Mouse (Mus musculus) adrenal gland, postnatal 14 days (tissue): Measurements from ENCODE around the gene Rab37. TPM values are rescaled to one million over a fixed set of nuclear protein-coding genes. Genes with fewer than 3 reads are reported as not detected.

Experiments used
- DNase-seq: peaks from one replicate; pipeline ENCODE4 v3.0.0; 2021; ENCODE audit warnings: mixed read lengths
- total RNA-seq: library from RNA; stranded (reverse); gene quantifications from 2 replicates; pipeline ENCODE4 v1.2.3, GENCODE M21; 2021

Rab37 gene
- total RNA-seq, 1 experiment from 2014 or later, result 1.9 TPM

DNA sequence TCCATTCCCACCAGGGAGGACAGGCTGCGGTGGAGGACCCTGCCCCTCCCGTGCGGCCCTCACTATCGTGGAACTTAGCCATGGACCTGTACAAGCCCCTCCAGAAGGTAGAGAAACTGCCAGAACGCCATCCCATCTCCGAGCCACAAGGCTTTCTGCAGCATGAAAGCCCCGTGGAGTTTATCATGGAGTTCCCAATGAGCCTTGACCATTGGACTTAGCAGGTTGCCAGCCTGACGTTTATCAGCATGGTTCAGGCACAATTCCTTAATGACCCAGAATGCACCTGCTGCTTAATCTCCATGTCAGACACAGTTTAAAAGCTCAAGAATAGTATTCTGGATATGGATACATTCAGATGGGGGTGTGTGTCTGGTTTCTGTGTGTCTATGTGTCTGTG is 6.2 kb upstream of the Rab37 start:
- DNase-seq, result no peak

DNA sequence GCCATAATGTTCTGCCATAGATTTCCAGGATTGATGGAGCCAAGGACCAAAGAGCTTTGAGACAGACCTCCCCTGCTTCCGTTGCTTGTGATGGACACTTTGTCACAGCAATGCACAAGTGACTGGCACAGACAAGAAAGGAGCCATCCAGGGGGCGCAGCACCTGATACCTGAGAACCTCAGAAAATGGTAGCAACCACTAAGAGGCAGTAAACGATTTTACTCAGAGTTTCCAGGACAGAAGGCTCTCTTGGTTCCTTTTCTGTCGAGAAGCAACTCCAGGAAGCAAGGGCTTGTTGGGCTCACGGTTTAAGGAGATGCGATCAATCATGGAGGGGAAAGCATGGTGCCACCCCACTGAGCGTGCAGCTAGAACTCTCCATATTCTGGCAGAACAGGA is 5.0 kb upstream of the Rab37 start:
- no peak for DNase-seq

DNA sequence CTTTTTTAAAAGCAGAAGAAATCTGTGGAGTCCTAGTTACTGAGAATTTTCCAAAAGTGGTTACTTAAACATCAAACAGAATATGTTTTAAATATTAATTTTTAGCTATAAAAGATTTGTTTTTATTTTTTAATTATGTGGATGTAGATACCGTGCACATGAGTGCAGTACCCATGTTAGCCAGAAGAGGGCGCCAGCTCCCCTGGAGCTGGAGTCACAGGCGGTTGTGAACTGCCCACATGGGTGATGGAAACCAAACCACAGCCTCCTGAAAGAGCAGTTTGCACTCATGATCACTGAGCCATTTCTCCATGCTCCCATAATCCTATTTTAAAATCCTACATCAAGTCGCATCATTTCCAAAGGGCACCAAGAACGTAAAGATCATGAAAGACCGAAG is 1.4 kb upstream of the Rab37 start:
- DNase-seq, result no peak

DNA sequence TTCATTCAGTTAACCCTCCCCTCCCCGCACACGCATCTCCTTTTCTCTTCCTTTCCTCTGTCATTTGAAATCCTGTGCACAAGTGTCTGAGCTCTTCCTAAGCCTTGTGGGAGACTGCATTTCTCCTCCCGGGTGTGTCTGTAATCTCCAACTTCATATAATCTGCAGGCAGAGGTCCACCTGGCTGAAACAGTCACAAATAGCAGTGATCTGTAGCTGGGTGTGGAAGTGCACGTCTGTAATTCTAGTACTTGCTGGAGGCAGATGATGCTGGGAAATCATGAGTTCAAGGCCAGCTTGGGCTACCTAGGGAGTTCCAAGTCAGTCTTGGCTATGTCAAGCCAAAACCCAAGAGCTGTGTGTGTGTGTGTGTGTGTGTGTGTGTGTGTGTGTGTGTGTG is 909 bp downstream of the Rab37 start:
- DNase-seq, result no peak

DNA sequence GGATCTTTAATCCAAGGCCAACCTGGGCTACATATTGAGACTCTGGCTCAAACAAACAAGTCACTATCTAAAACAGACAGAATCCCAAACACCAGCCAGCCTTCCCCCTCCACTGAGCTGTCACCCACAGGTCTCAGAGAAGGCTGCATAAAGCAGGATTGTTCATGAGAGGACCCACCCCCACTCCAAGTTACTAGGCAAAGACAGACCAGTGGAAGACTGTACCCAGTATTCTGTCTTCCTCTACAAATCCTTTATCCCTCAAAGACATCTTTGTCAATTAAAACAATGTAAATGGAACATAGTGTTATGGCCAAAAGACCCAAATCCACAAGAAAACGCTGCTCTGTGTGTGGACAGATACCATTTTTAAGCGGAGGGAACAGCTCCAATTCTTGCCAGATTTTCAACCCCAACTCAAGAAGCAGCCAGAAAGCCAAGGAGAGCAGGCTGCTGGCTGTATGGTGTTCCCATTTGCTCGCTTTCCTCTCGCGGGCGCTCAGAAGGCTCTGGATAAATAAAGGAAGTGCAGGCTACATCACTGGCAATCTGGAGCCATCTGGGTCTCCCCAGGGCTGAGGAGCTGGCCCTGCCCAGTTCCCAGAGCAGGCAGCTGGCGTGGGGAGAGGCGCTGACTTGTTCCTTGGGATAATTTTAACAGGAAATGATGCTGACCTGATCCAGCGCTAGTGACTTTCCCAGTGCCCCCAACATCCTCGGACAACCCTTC is 7.1 kb downstream of the Rab37 start:
- DNase-seq, result peak; percentile 22

DNA sequence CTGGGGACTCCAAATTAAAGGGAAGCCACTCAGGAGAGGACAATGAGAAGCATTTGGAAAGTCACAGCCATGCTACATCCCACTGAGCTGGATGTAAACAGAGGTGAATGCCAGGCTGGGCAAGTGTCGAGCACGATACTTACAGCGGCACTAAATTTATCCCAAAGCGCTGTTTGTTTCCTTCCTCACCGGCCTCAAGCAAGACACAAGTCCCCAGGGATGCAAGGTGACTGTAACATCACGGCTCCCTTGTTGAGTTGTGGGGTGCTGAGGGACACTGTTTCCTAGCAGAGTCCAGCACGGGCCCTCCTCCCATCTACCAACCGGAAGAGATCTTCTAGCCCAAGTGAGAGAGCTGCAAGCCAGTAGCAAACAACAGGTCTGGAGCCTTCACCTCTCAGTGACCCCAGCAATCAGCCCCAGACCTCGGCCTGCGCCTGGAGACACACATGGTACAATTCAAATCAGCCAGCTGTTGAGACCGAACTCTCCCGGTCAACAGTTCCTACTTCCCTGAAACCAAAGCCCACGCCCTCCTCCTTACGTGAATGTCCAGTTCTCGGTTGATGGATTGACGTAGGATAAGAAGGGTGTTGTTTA is 8.1 kb downstream of the Rab37 start:
- no peak for DNase-seq

DNA sequence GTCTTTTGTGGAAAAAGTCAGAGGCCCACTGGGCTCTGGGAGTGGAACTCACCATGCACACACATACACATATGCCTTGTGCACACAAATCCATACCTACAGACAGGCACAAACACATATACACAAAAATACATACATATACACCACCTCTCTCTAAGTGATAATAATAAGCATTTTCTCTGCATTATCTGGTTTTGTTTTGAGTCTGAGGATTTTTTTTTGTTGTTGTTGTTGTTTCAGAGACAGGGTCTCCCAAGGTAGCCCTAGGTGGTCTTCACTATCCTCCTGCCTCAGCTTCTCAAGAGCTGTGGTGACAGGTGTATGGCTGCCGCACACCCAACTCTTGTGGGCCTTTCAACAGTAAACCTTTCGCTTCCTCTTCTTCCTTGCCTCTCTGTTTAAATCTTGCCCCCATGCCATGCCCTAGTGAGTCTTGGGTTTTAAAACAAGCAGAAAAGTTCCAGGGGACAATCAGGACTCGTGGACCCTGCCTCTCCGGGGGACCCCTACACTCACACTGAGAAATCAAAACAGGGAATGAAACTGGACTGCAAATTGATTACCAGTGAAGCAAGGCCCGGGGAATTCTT is 8.9 kb downstream of the Rab37 start:
- no peak for DNase-seq

DNA sequence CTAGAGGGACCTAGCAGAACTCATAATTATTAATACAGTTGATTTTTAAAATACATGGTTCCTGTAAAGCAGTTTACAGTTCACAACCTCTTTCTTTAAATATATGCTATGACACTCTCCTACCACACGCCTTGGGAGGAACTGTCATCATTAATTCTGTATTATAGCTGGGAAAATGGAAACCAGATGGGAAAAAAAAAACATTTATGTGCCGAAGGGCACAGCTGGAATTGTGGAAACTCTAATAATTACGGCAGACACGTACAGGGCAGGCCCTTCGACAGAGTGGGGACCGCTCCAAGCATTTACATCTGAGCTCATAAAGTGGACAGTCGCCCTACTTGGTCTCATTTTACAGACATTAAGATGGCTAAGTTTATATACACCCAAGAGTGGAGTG is 9.5 kb downstream of the Rab37 start:
- DNase-seq, result no peak

DNA sequence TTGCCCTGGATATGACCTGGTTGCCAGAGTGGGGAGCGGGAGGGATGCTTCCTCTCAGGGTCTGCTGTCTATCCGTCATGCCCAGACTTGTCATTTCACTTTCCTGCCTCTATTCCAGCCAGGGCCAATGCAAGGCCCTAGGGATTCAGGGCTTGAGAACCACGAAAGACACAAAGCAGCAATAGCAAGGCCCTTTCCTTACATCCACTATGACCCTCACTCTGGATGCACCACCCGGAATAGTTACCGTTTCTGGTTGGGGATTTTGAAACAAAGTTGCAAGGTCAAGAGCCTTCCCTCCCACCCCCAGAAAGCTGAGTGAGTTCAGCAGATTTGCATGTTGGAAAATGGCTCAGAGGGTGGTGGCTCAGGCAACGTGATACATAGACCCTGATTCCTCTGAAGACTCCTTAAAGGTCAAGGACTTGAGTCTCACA is 10.4 kb downstream of the Rab37 start:
- peak; percentile 34 for DNase-seq

DNA sequence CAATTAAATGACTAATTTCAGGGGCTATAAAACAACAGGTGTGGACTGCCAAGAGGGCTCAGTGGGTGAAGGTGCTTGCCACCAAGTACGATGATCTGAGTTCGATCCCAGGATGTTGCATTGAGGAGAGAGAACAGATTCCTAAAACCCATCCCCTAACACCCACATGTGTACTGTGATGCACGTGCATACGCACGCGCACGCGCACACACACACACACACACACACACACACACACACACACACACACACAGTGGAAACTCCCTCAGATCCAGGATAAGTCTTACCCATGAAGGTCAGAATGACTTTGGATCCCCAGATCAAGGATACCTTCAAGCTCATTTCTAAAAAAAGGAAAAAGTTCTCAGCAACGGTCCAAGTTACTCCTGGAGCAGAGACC is 10.9 kb downstream of the Rab37 start:
- no peak for DNase-seq

DNA sequence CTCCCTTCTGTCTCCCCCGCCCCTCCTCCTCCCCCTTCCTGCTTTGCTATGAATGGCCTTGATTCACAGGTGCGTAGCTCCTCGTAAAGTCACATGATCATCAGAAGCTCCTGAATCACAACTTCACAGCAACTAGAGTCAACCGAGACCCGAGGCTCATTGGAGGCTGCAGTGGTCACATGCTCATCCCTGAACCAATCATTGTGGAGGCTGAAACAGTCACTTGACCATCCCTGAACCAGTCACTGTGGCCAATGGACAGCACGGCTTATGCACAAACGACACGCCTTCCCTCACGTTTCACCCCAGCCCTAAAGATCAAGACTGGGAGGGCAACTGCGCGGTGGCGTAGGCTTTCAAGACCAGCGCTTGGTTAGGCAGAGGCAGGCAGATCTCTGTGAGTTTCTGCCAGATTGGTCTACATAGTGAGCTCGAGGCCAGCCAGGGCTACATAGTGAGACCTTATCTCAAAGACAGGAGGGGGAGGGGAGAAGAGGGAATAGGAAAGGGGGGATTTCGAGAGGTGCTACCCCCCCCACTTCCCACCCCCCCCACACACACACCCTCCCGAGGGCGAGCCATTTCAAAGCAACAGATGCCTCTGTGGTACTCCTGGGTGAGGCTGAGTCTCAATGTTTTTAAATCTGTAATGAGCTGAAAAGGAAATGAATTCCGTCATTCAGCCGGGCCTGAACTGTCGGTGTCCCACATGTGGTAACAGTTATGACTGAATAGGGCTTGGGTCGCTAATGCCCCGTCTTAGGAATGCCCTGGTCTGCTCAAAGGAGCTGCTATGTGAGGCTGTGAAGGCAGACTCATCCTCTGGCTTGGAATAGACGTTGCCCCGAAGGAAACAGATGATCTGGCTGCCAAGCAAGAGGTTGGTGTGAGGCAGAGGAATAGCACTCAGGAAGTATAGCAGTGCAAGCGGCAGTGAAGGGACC is 12.5 kb downstream of the Rab37 start:
- no peak for DNase-seq

DNA sequence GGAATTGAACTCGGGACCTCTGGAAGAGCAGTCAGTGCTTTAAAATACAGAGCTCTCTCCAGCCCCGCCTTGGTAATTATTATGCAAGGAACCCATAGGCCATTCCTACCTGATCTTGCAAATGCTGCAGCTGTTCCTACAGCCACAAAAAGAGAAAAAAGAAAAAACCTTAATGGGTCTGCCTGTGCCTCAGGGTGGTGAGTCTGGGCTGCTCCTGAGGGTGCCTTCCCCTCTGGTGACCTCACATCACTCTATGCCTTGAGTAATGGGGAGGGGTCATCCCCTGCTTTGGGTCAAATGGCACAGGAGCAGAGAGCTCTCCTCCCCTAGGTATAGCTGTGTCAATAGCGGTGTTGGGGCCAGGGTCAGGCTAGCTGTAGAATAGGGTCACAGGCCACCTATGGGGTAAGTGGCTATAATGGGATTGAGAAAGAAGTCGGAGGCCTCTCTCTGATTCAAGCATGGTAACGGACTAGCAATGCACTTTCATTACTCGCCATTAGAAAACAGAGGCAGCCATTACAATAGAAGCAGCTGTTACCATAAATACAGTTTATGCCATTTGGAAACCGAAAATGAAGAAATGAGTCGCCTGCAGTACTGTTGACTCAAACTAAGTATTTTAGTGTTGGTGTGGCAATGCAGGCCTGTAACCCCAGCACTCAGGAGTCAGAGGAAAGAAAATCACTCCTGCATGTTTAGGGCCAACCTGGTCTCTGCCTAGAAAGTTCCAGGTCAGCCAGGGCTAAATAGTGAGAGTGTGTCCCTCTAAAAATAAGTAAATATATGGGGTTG is 13.7 kb downstream of the Rab37 start:
- no peak for DNase-seq

DNA sequence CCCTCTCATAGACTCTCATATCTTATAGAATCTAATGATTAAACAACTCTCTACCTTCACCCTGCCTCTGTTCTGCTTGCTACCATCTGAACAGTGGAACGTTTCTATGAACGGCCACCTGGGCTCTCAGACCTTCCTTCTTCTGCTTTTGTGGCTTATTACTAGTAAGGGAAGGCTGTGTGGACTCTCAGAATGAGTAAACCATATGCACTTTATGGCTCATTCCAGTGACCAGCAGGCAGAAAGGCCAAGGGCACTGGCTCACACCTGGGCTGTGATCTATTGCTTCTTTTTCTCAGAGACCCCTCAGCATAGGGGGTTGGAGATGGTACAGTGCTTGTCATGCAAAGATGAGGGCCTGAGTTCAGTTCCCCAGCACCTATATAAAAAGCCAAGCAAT is 15.4 kb downstream of the Rab37 start:
- no peak for DNase-seq

DNA sequence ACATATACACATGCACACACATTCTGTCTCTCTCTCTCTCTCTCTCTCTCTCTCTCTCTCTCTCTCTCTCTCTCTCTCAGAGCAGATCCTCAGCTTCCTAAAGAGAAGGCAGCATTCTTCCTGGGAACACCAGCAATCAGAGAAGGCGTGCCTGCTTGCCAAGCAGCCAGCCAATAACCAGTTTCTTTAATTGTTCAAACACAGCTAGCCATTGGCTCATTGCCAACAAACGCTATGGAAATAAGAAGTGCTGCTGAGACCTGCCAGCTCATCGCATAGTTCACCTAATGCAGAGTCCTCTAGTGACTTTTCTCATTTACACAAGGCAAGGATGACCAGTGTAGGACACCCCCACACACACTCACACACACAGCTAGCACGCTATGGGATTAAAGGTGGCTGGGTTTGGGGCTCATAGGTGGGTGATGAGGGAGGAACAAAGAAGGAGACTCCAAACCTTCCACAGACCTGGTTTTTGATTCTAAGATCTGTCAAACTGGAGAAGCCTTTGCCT is 16.2 kb downstream of the Rab37 start:
- DNase-seq, result no peak

DNA sequence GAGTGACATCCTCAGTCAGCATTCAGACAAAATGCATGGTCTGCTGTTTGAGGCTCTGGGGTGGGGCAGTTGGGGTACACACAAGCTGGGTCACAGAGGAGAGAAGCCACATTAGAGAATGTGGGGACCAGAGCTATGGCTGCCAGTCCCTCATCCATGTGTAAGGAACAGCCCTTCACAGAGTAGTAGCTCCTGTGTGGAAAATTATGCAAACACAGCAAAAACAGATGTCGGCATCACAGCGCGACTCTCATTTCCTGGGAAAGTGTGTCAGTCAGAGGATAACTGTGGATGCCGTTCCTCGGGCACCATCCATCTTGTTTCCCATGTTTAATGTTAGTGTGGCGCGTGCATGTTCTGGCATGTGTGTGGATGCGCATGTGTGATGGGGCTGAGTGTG is 16.9 kb downstream of the Rab37 start:
- no peak for DNase-seq

DNA sequence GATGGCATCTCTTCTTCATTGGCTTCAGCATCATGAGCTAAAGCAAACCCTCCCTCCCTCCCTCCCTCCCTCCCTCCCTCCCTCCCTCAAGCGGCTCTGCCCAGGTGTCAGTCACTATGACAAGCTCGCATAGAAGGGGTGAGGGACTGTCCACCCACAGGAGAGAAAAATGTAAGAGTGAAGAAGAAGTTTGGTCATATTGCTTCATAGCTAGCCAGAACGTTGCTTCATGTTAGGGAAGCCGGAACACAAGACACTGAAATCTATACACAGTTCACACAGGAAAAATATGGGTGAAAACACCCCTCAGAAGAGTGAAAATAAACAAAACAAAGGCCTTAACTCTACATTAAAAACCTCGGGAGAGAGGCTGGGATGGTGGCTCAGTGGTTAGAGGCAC is 19.0 kb downstream of the Rab37 start:
- no peak for DNase-seq

DNA sequence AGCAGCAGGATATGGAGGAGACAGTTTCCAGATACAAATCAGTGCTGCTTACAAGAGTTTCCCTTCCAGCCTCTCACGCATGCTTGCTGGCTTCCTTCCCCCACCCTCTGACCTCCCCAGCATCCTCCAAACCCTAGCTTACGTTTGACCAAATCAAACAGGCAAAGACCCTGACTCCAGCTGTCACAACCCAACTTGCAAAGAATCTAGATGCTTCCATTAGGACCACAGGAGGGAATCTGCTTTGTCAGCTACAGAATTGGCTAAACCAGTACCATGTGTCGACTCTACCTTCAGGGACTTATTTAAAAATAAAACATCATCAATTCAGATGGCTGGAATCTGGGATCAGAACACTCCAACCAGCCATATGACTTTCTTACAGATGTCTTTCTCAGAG is 21.0 kb downstream of the Rab37 start:
- no peak for DNase-seq

DNA sequence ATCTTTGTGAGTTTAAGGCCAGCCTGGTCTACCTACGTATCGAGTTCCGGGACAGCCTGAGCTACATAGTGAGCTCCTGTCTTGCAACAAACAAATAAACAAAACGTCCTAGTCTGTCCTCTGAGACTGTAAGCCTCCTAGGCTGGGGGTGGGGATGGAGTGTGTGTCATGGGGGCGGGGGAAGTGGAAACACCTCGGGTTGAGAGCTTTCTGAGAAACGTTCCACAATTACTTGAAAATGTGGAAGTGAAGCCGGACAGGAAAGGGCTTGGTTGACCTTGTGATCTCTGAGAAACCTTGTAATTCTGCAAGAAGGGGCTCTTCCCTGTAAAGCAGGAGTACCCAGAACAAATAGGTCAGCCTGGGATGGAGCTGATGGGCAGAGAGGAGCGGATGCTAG is 28.2 kb downstream of the Rab37 start:
- DNase-seq, result no peak

DNA sequence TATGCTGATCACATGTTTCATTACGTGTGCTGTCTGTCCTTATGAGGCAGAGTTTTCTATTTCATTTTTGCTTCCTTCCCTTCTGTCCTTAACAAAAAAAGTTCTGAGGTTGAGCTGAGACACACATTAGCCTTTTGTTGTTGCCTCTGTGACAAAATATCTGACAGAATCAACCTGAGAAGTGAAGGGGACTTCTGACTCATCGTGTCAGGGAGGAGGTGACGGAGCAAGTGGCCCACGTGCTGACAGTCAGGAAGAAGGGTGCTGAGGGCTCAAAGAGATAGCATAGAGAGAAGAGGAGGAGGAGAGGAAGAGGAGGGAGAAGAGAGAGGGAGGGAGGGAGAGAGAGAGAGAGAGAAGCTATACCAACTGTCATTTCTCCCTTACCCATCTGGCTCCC is 37.3 kb downstream of the Rab37 start:
- no peak for DNase-seq

DNA sequence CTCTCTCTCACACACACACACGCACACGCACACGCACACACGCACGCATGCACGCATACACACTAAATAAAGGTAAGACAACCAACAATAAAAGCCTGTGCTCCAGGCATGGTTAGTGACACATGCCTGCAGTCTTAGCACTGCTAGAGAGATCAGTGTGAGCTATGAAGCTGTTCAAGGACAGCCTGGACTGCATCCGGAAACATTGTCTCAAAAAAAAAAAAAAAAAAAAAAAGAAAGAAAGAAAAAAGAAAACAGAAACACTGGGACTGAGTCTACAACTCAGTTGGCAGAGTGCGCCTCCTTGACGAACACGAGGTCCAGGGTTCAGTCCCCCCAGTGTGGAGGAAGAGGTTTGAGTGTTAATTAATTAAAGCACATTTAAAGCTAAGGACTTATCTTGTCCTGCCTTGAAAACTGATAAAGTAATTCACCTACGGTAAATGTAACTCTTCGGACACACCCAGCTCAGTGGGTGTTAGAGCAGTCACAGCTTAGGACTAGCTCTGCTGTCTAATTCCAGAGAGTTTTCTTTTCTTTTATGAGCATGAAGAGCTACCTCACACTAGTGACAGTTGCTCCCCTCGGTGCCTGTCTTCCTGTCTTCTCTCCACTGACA is 38.4 kb downstream of the Rab37 start:
- DNase-seq, result no peak

DNA sequence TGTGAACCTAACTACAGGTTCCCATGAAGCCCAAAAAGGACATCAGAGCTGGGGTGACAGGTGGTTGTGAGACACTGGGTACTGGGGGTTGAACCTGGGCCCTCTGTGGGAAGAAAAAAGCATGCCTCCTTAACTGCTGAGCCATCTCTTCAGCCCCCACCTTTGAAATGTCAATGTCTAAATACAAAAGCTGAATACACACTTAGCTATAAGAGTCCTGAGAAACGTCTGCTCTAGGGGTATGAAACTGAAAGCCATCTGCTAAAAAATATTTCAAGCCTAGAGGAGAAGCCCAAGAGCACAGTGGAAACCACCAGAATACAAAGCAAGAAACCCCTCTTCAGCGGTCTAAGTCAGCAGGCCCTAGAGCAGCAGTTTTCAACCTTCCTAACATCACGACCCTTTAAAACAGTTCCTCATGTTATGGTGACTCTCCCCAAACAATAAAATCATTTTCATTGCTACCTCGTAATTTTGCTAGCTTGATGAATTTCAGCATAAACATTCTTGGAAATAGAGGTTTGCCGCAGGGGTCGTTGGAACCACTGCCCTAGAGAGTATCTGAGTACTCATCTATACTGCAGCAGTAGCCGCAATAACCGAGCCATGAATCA is 40.6 kb downstream of the Rab37 start:
- DNase-seq, result no peak
